ENCODE assay signal across 8 mouse cellular contexts in the genomic region with DNA sequence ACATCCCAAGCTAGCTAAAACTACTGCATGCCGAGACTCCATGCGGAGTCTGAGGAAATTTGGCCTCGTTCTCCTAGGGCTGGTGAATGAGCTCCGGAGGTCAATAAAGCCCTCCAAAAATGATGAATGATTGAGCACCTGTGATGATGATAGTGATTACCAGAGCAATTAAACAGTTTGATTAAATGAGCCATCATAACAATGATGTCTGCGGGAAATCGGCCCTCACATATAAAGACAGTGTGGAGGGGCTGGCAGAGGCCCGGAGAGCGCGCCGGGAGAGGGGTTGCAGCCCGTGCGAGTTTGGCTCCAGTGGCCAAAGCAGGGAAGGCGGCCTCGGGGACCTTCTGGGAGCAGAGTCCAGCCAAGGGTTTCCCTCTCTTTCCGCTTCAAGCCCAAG. TPM values are rescaled to one million over a fixed set of nuclear protein-coding genes. Genes with fewer than 3 reads are reported as not detected.
A peak's percentile ranks its signal among the peaks of the same experiment; 100 is the strongest.
DNase-seq lines count a peak whose midpoint lies in the region; ATAC-seq lines count a peak whose summit lies in the region.

No protein-coding gene starts in this region.

- ATAC-seq in hindbrain, embryonic 16.5 days = no peak

- no peaks in the 10 kb centered on the region for H3K9me3 ChIP-seq in hindbrain, embryonic 16.5 days (ENCODE audit: control insufficient read depth, low read length)

- 1% methylated on average over 15 of the region's 15 CpGs for WGBS in hindbrain, embryonic 16.5 days

- H3K4me1 ChIP-seq in hindbrain, embryonic 16.5 days (ENCODE audit: control insufficient read depth, insufficient read depth, low read depth, low read length) = no peaks in the 10 kb centered on the region

- peak; percentile 21 to 25 for DNase-seq in cerebellum, postnatal 10 days
- DNase-seq in cerebellum, adult 11 months = no peak
- peak; percentile 57 for DNase-seq in embryo, embryonic 9.5 days (ENCODE audit: extremely low spot score)
- peak; percentile 26 to 36 for DNase-seq in lung, postnatal 4 days
- DNase-seq in thymus, postnatal 36 days = no peak
- no peak for DNase-seq in urinary bladder, postnatal 36 days (ENCODE audit: low spot score in 2 of 2)
- DNase-seq in adipocyte (ENCODE audit: low spot score) = no peak

- H3K9ac ChIP-seq in hindbrain, embryonic 16.5 days (ENCODE audit: low read depth, low read length) = peak overlapping the region; percentile 66

- H3K36me3 ChIP-seq in hindbrain, embryonic 16.5 days (ENCODE audit: control insufficient read depth, insufficient read depth, low read length) = no peaks in the 10 kb centered on the region

- H3K27me3 ChIP-seq in hindbrain, embryonic 16.5 days (replicated peaks; ENCODE audit: control insufficient read depth, insufficient read depth, low read length) = no peaks in the 10 kb centered on the region

- H3K4me2 ChIP-seq in hindbrain, embryonic 16.5 days (ENCODE audit: low read length) = peak overlapping the region; percentile 64

- peak overlapping the region; percentile 59 for H3K4me3 ChIP-seq in hindbrain, embryonic 16.5 days (ENCODE audit: low read length)

- peak overlapping the region; percentile 91 for H3K27ac ChIP-seq in hindbrain, embryonic 16.5 days (ENCODE audit: low read depth, low read length)

RNA-seq across cellular contexts. Expression of gene Meis2, which starts 2.1 kb away (rescaled TPM):
- 128 and 131 TPM in 2 replicates for polyA plus RNA-seq in hindbrain, embryonic 16.5 days (2015; fragmentation: Nextera tagmentation; extraction: Ambion mirVana)

Comparison
In these comparisons a context has a peak if more than half of its experiments do, and no peak if none do; other contexts are left out.
1. DNase-seq: peak in cerebellum, postnatal 10 days (2 of 2), embryo, embryonic 9.5 days (single experiment) and lung, postnatal 4 days (2 of 2); none in cerebellum, adult 11 months (single experiment), thymus, postnatal 36 days (0 of 2), urinary bladder, postnatal 36 days (0 of 2) and adipocyte (single experiment).